In genomic region chr7:126760391-126760802, GRCm38 (mm10) we compare ENCODE assay signal across 8 mouse cellular contexts. TPM values are rescaled to one million over a fixed set of nuclear protein-coding genes. Genes with fewer than 3 reads are reported as not detected.
DNase-seq lines count a peak whose midpoint lies in the region; ATAC-seq and TF ChIP-seq lines count a peak whose summit lies in the region.

No protein-coding gene starts in this region.

- peak; percentile 5; the same call in 1 of the 2 replicates for ATAC-seq in forebrain, embryonic 13.5 days
- ATAC-seq in limb, embryonic 12.5 days (ENCODE audit: insufficient number of reproducible peaks, insufficient read depth, low FRiP score, low TSS enrichment, low read depth) = no peak
- ATAC-seq in midbrain, postnatal 0 days (ENCODE audit: low FRiP score) = 0 out of 2 replicates have a peak, but pooled peaks have one; percentile 15

- WGBS in forebrain, embryonic 13.5 days = 27% methylated on average over 3 of the region's 3 CpGs
- WGBS in limb, embryonic 12.5 days = 24% methylated on average over 3 of the region's 3 CpGs
- 15% methylated on average over 3 of the region's 3 CpGs for WGBS in midbrain, postnatal 0 days

- peak overlapping the region; percentile 90 for H3K9ac ChIP-seq in forebrain, embryonic 13.5 days
- H3K9ac ChIP-seq in limb, embryonic 12.5 days (replicated peaks) = peak overlapping the region; percentile 82
- peak overlapping the region; percentile 82 for H3K9ac ChIP-seq in midbrain, postnatal 0 days (replicated peaks; ENCODE audit: low read length, poor library complexity, severe bottlenecking)

- peaks cover 15% of the 10 kb centered on the region for H3K4me1 ChIP-seq in brown adipose tissue, adult 24 weeks (ENCODE audit: control insufficient read depth, insufficient read depth, insufficient read length, low read length)
- H3K4me1 ChIP-seq in forebrain, embryonic 13.5 days = peaks cover 34% of the 10 kb centered on the region
- peaks cover 8% of the 10 kb centered on the region for H3K4me1 ChIP-seq in limb, embryonic 12.5 days (replicated peaks)
- peaks cover 5% of the 10 kb centered on the region; the same call in 1 of the 2 replicates for H3K4me1 ChIP-seq in midbrain, postnatal 0 days (ENCODE audit: insufficient read depth, low read length)

- peak; percentile 94 for DNase-seq in Muller cell, postnatal 12 days (ENCODE audit: inconsistent ontology term)
- peak; percentile 85 for DNase-seq in heart, postnatal 4 days
- DNase-seq in midbrain, postnatal 0 days (ENCODE audit: low spot score) = peak; percentile 78
- no peak for DNase-seq in c-Kit-positive CD71-positive TER-119-positive erythroid progenitor cells, embryonic 14.5 days (ENCODE audit: low spot score)
- DNase-seq in layer of hippocampus, adult 9-10 months (ENCODE audit: low spot score) = no peak

- no peak for TF ChIP-seq CTCF in midbrain, postnatal 0 days (IDR thresholded peaks at IDR 0.05)

- H3K4me3 ChIP-seq in brown adipose tissue, adult 24 weeks (ENCODE audit: insufficient read depth, low read depth, low read length) = peak overlapping the region; percentile 98
- H3K4me3 ChIP-seq in forebrain, embryonic 13.5 days = peak overlapping the region; percentile 81
- H3K4me3 ChIP-seq in limb, embryonic 12.5 days (replicated peaks) = peak overlapping the region; percentile 77
- peak overlapping the region; percentile 59 for H3K4me3 ChIP-seq in midbrain, postnatal 0 days (ENCODE audit: low read depth, low read length)

- H3K27me3 ChIP-seq in forebrain, embryonic 13.5 days = no peaks in the 10 kb centered on the region
- no peaks in the 10 kb centered on the region for H3K27me3 ChIP-seq in limb, embryonic 12.5 days
- no peaks in the 10 kb centered on the region for H3K27me3 ChIP-seq in midbrain, postnatal 0 days (ENCODE audit: insufficient read depth, low read length)

- peak overlapping the region; percentile 92 for H3K27ac ChIP-seq in brown adipose tissue, adult 24 weeks (replicated peaks; ENCODE audit: low read depth, low read length)
- H3K27ac ChIP-seq in forebrain, embryonic 13.5 days = peak overlapping the region; percentile 89
- H3K27ac ChIP-seq in limb, embryonic 12.5 days = peak overlapping the region; percentile 84
- H3K27ac ChIP-seq in midbrain, postnatal 0 days (ENCODE audit: low read depth, low read length) = peak overlapping the region; percentile 81; the same call in 1 of the 2 replicates

- no peaks in the 10 kb centered on the region for H3K9me3 ChIP-seq in forebrain, embryonic 13.5 days (replicated peaks)
- H3K9me3 ChIP-seq in limb, embryonic 12.5 days = no peaks in the 10 kb centered on the region
- no peaks in the 10 kb centered on the region for H3K9me3 ChIP-seq in midbrain, postnatal 0 days (ENCODE audit: low read length)

- H3K4me2 ChIP-seq in forebrain, embryonic 13.5 days = peak overlapping the region; percentile 93
- H3K4me2 ChIP-seq in limb, embryonic 12.5 days = peak overlapping the region; percentile 89
- peak overlapping the region; percentile 91 for H3K4me2 ChIP-seq in midbrain, postnatal 0 days (ENCODE audit: low read depth, low read length, poor library complexity, severe bottlenecking)

- H3K36me3 ChIP-seq in forebrain, embryonic 13.5 days (ENCODE audit: poor library complexity, severe bottlenecking) = peaks cover 36% of the 10 kb centered on the region
- H3K36me3 ChIP-seq in limb, embryonic 12.5 days = peaks cover 38% of the 10 kb centered on the region
- peaks cover 20% of the 10 kb centered on the region for H3K36me3 ChIP-seq in midbrain, postnatal 0 days (ENCODE audit: insufficient read depth, low read length)

RNA-seq across cellular contexts. Expression of gene Mapk3, which starts 1.0 kb away (rescaled TPM):
- 68.9 and 90.6 TPM in 2 replicates for polyA plus RNA-seq in brown adipose tissue, adult 24 weeks (2012; ENCODE audit: insufficient read depth, insufficient read length, missing spikeins)
- polyA plus RNA-seq in forebrain, embryonic 13.5 days (2015; fragmentation: Nextera tagmentation; extraction: Ambion mirVana) = 75.3 and 78.3 TPM in 2 replicates
- 10 to 100 TPM; 80.3 to 90.9 TPM for total RNA-seq in heart, postnatal 4 days (2021)
- polyA plus RNA-seq in limb, embryonic 12.5 days (2016; fragmentation: Nextera tagmentation; extraction: Ambion mirVana) = 36.4 and 38.5 TPM in 2 replicates
- 121 and 145 TPM in 2 replicates for total RNA-seq in midbrain, postnatal 0 days (2014; rRNA removed)
- 120 and 125 TPM in 2 replicates for polyA plus RNA-seq in midbrain, postnatal 0 days (2015; fragmentation: Nextera tagmentation; extraction: Ambion mirVana)

RNA-seq across cellular contexts. Expression of gene Gdpd3, which starts 5.7 kb away (rescaled TPM):
- not detected in 2 replicates for polyA plus RNA-seq in brown adipose tissue, adult 24 weeks (2012; ENCODE audit: insufficient read depth, insufficient read length, missing spikeins)
- 1.7 and 2.8 TPM in 2 replicates for polyA plus RNA-seq in forebrain, embryonic 13.5 days (2015; fragmentation: Nextera tagmentation; extraction: Ambion mirVana)
- 1 to 10 TPM; 3.7 to 4.2 TPM for total RNA-seq in heart, postnatal 4 days (2021)
- polyA plus RNA-seq in limb, embryonic 12.5 days (2016; fragmentation: Nextera tagmentation; extraction: Ambion mirVana) = 1.3 and 2.4 TPM in 2 replicates
- total RNA-seq in midbrain, postnatal 0 days (2014; rRNA removed) = 0.66 TPM in 1 of 2 replicates, not detected in the other
- polyA plus RNA-seq in midbrain, postnatal 0 days (2015; fragmentation: Nextera tagmentation; extraction: Ambion mirVana) = 1.3 TPM in 2 replicates

RNA-seq across cellular contexts. Expression of gene Ypel3, which starts 16.4 kb away (rescaled TPM):
- polyA plus RNA-seq in brown adipose tissue, adult 24 weeks (2012; ENCODE audit: insufficient read depth, insufficient read length, missing spikeins) = 156 and 157 TPM in 2 replicates
- 124 and 143 TPM in 2 replicates for polyA plus RNA-seq in forebrain, embryonic 13.5 days (2015; fragmentation: Nextera tagmentation; extraction: Ambion mirVana)
- 10 to 100 TPM; 31.8 to 34.0 TPM for total RNA-seq in heart, postnatal 4 days (2021)
- 104 and 126 TPM in 2 replicates for polyA plus RNA-seq in limb, embryonic 12.5 days (2016; fragmentation: Nextera tagmentation; extraction: Ambion mirVana)
- 196 and 209 TPM in 2 replicates for total RNA-seq in midbrain, postnatal 0 days (2014; rRNA removed)
- 219 and 235 TPM in 2 replicates for polyA plus RNA-seq in midbrain, postnatal 0 days (2015; fragmentation: Nextera tagmentation; extraction: Ambion mirVana)

RNA-seq across cellular contexts. Expression of gene Tbx6, which starts 20.9 kb away (rescaled TPM):
- polyA plus RNA-seq in brown adipose tissue, adult 24 weeks (2012; ENCODE audit: insufficient read depth, insufficient read length, missing spikeins) = not detected in 2 replicates
- polyA plus RNA-seq in forebrain, embryonic 13.5 days (2015; fragmentation: Nextera tagmentation; extraction: Ambion mirVana) = 0.43 and 0.55 TPM in 2 replicates
- under 1 TPM in 1 of 2 experiments, not detected in 1; 0.26 TPM for total RNA-seq in heart, postnatal 4 days (2021)
- 0.50 and 0.68 TPM in 2 replicates for polyA plus RNA-seq in limb, embryonic 12.5 days (2016; fragmentation: Nextera tagmentation; extraction: Ambion mirVana)
- total RNA-seq in midbrain, postnatal 0 days (2014; rRNA removed) = 0.16 and 1.1 TPM in 2 replicates
- 0.21 and 0.38 TPM in 2 replicates for polyA plus RNA-seq in midbrain, postnatal 0 days (2015; fragmentation: Nextera tagmentation; extraction: Ambion mirVana)

RNA-seq across cellular contexts. Expression of gene Ppp4c, which starts 31.9 kb away (rescaled TPM):
- polyA plus RNA-seq in brown adipose tissue, adult 24 weeks (2012; ENCODE audit: insufficient read depth, insufficient read length, missing spikeins) = 46.4 and 53.3 TPM in 2 replicates
- 246 and 258 TPM in 2 replicates for polyA plus RNA-seq in forebrain, embryonic 13.5 days (2015; fragmentation: Nextera tagmentation; extraction: Ambion mirVana)
- total RNA-seq in heart, postnatal 4 days (2021) = 10 to 100 TPM; 67.6 to 76.6 TPM
- polyA plus RNA-seq in limb, embryonic 12.5 days (2016; fragmentation: Nextera tagmentation; extraction: Ambion mirVana) = 378 and 401 TPM in 2 replicates
- total RNA-seq in midbrain, postnatal 0 days (2014; rRNA removed) = 107 and 137 TPM in 2 replicates
- polyA plus RNA-seq in midbrain, postnatal 0 days (2015; fragmentation: Nextera tagmentation; extraction: Ambion mirVana) = 127 and 135 TPM in 2 replicates

Comparison
In these comparisons a context has a peak if more than half of its experiments do, and no peak if none do; other contexts are left out.
1. DNase-seq: peak in Muller cell, postnatal 12 days (single experiment), heart, postnatal 4 days (single experiment) and midbrain, postnatal 0 days (single experiment); none in c-Kit-positive CD71-positive TER-119-positive erythroid progenitor cells, embryonic 14.5 days (single experiment) and layer of hippocampus, adult 9-10 months (single experiment).
2. Peak in every context shown above with its lines, with median percentiles within 50 percentile points of each other: H3K27ac ChIP-seq, H3K4me3 ChIP-seq, H3K4me2 ChIP-seq and H3K9ac ChIP-seq.